Mouse (Mus musculus) forebrain, embryonic 13.5 days (tissue): ENCODE results near the gene Dcps. TPM values are rescaled to one million over a fixed set of nuclear protein-coding genes. Genes with fewer than 3 reads are reported as not detected.
"Not testable (repeated sequence)": the region's sequence is repeated elsewhere in the genome, so short reads cannot be mapped to it uniquely, and the experiment has no call there.

Experiments used
- ATAC-seq: fragments of 200-750 bp; cut with Nextera tagmentation; 2 replicates; pipeline ENCODE4 v1.8.0; 2017
- H3K27ac ChIP-seq: fragments of 300-500 bp; sonication (generic); 2 replicates; pipeline ENCODE4 v1.5.1; 2015; ENCODE audit warnings: inconsistent platforms, mild to moderate bottlenecking, moderate library complexity
- H3K27me3 ChIP-seq: fragments of 300-500 bp; sonication (generic); 2 replicates; pipeline ENCODE4 v1.6.1; 2015; ENCODE audit warnings: mild to moderate bottlenecking, inconsistent platforms
- H3K36me3 ChIP-seq: fragments of 300-500 bp; sonication (generic); 2 replicates; pipeline ENCODE4 v1.6.1; 2015; ENCODE audit warnings: mild to moderate bottlenecking, inconsistent platforms; ENCODE audit not compliant: poor library complexity, severe bottlenecking
- H3K4me1 ChIP-seq: fragments of 300-500 bp; sonication (generic); 2 replicates; pipeline ENCODE4 v1.6.1; 2015; ENCODE audit warnings: inconsistent platforms
- H3K4me2 ChIP-seq: fragments of 300-500 bp; sonication (generic); 2 replicates; pipeline ENCODE4 v1.6.1; 2015; ENCODE audit warnings: inconsistent platforms, mild to moderate bottlenecking, moderate library complexity
- H3K4me3 ChIP-seq: fragments of 300-500 bp; sonication (generic); 2 replicates; pipeline ENCODE4 v1.5.1; 2015; ENCODE audit warnings: mild to moderate bottlenecking, inconsistent platforms
- H3K9ac ChIP-seq: fragments of 300-500 bp; sonication (generic); 2 replicates; pipeline ENCODE4 v1.6.1; 2015; ENCODE audit warnings: mild to moderate bottlenecking, inconsistent platforms
- H3K9me3 ChIP-seq: fragments of 300-500 bp; sonication (generic); replicated peaks from 2 replicates; pipeline ENCODE4 v1.6.1; 2016; ENCODE audit warnings: inconsistent platforms
- WGBS: fragments of 180-500 bp; shearing (Covaris S2); methylation state at CpG from one replicate; pipeline ENCODE4 v1.1.7; 2015; 5-methylcytosine and 5-hydroxymethylcytosine counted together
- polyA plus RNA-seq: library from polyadenylated mRNA; unstranded; fragments of >200 nt; fragmentation: Nextera tagmentation; extraction: Ambion mirVana; gene quantifications from 2 replicates; pipeline ENCODE4 v1.2.1, GENCODE M21; 2015

The Dcps gene
- polyA plus RNA-seq, 1 experiment from 2014 or later: 94.4 TPM

GRCm38 (mm10) chr9:35147261-35147660 is 28.6 kb downstream of the Dcps start:
- ATAC-seq, H3K4me2 ChIP-seq, H3K27me3 ChIP-seq, H3K36me3 ChIP-seq, H3K27ac ChIP-seq, H3K9ac ChIP-seq, H3K4me1 ChIP-seq, H3K9me3 ChIP-seq, H3K4me3 ChIP-seq: not testable (repeated sequence)
- 96% methylated on average over 14 of the region's 14 CpGs for WGBS

GRCm38 (mm10) chr9:35145829-35146228 is 30.0 kb downstream of the Dcps start:
- no peak overlapping the region for H3K9ac ChIP-seq
- ATAC-seq: no peak
- H3K4me3 ChIP-seq: no peak overlapping the region
- no peaks in the 10 kb centered on the region for H3K27me3 ChIP-seq
- no peak overlapping the region for H3K27ac ChIP-seq
- H3K4me1 ChIP-seq: no peaks in the 10 kb centered on the region
- WGBS: 92% methylated on average over 1 of the region's 1 CpGs
- no peaks in the 10 kb centered on the region for H3K36me3 ChIP-seq
- no peaks in the 10 kb centered on the region for H3K9me3 ChIP-seq
- no peak overlapping the region for H3K4me2 ChIP-seq

DNA sequence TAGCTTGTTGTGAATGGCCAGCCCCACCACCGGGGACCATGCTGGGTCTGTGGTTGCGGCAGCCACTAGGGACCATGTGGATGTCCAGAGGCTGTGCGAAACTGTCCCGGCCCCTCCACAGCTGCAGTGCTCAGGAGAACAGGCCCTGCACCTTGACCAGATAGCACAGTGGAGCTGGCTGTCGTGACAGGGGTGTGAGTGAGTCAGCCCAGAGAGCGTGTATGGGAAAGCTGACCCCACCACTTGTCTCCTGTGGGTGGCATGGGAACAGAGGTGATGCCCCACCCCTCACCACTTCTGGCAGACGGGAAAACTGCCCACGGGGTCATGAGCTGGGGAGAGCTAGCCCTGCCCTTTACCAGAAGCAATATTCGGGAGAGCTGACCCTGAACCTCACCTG is 30.7 kb downstream of the Dcps start:
- H3K27ac ChIP-seq: no peak overlapping the region
- H3K36me3 ChIP-seq: no peaks in the 10 kb centered on the region
- 92% methylated on average over 9 of the region's 9 CpGs for WGBS
- H3K9me3 ChIP-seq: no peaks in the 10 kb centered on the region
- no peak overlapping the region for H3K4me3 ChIP-seq
- H3K27me3 ChIP-seq: no peaks in the 10 kb centered on the region
- no peak overlapping the region for H3K9ac ChIP-seq
- H3K4me2 ChIP-seq: no peak overlapping the region
- no peaks in the 10 kb centered on the region for H3K4me1 ChIP-seq
- no peak for ATAC-seq

- Histone ChIP-seq H3K4me1 (no peaks in the 10 kb centered on the region), H3K9ac (no peak overlapping the region), H3K4me3 (no peak overlapping the region), H3K9me3 (no peaks in the 10 kb centered on the region), H3K27ac (no peak overlapping the region), H3K4me2 (no peak overlapping the region), H3K27me3 (no peaks in the 10 kb centered on the region), H3K36me3 (no peaks in the 10 kb centered on the region)
- no peak for ATAC-seq
- WGBS: 90% methylated on average over 2 of the region's 2 CpGs
Observed at GRCm38 (mm10) chr9:35142221-35142620, 33.6 kb downstream of the Dcps start.

DNA sequence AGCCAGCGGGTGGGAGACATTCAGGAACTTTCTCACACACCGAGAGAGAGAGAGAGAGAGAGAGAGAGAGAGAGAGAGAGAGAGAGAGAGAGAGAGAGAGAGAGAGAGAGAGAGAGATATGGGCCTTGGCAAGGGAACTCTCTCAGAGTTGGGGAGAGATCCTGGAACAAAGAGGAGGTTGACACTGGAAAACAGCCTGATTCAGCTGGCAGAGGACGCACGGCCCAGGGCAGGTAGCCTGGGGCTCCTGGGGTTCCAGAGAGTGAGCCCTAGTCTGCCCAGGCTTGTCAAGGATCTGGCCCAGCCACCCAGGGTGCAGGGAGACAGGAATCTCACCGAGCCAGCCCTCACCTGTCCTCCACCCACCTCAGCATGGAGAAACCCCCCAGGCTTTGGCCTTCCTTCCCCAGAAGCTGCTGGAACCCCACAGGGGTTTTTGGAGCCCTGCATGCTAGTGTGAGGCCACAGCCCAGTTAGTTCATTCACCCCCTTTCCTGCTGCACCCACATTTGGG is 36.6 kb downstream of the Dcps start:
- Histone ChIP-seq H3K4me2 (no peak overlapping the region), H3K9ac (no peak overlapping the region), H3K4me1 (no peaks in the 10 kb centered on the region), H3K27ac (no peak overlapping the region), H3K4me3 (no peak overlapping the region), H3K36me3 (peaks cover 11% of the 10 kb centered on the region), H3K27me3 (no peaks in the 10 kb centered on the region), H3K9me3 (no peaks in the 10 kb centered on the region)
- 73% methylated on average over 5 of the region's 5 CpGs for WGBS
- ATAC-seq: no peak

DNA sequence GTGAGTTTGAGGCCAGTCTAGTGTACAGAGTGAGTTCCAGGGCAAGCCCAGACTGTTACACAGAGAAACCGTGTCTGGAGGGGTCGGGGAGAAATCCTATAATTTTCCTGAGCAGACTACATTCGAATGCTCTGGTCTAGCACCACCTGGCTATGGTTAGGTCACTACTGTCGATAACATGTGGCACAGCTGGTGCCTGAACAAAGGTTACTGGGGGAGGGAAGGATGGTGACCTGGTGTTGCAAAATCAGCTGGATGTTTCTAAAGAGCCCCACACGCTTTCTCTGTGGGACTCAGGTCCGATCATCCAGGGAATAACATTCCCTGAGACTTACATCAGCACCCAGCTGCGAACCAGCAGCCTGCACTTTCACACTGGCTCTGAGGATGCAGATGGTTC is 37.8 kb downstream of the Dcps start:
- Histone ChIP-seq H3K27ac (no peak overlapping the region), H3K9me3 (no peaks in the 10 kb centered on the region), H3K36me3 (peaks cover 11% of the 10 kb centered on the region), H3K4me2 (no peak overlapping the region), H3K4me3 (no peak overlapping the region), H3K27me3 (no peaks in the 10 kb centered on the region), H3K4me1 (no peaks in the 10 kb centered on the region), H3K9ac (no peak overlapping the region)
- ATAC-seq: no peak
- WGBS: 83% methylated on average over 7 of the region's 7 CpGs

DNA sequence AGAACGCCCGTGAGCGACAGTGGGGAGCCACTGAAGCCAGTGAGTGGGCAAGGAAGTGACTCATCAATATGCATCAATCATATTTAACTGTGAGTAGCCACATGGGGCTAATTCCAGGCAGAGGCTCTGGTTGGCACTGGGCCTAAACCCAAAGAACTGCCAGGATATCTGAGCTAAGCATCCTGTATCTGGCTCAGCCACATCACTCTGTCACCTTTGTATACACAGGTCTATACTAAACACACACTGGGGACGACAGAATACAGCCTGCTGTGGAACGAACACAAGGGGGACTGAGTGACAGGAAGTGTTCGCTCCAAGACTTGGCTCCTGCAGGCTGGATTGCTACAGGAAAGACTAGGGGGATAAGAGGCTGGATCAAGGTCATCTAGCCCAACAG is 40.3 kb downstream of the Dcps start:
- no peaks in the 10 kb centered on the region for H3K4me1 ChIP-seq
- no peak for ATAC-seq
- no peaks in the 10 kb centered on the region for H3K9me3 ChIP-seq
- H3K9ac ChIP-seq: no peak overlapping the region
- H3K27ac ChIP-seq: no peak overlapping the region
- H3K4me2 ChIP-seq: no peak overlapping the region
- 78% methylated on average over 6 of the region's 6 CpGs for WGBS
- H3K36me3 ChIP-seq: peaks cover 11% of the 10 kb centered on the region
- H3K27me3 ChIP-seq: no peaks in the 10 kb centered on the region
- H3K4me3 ChIP-seq: no peak overlapping the region

DNA sequence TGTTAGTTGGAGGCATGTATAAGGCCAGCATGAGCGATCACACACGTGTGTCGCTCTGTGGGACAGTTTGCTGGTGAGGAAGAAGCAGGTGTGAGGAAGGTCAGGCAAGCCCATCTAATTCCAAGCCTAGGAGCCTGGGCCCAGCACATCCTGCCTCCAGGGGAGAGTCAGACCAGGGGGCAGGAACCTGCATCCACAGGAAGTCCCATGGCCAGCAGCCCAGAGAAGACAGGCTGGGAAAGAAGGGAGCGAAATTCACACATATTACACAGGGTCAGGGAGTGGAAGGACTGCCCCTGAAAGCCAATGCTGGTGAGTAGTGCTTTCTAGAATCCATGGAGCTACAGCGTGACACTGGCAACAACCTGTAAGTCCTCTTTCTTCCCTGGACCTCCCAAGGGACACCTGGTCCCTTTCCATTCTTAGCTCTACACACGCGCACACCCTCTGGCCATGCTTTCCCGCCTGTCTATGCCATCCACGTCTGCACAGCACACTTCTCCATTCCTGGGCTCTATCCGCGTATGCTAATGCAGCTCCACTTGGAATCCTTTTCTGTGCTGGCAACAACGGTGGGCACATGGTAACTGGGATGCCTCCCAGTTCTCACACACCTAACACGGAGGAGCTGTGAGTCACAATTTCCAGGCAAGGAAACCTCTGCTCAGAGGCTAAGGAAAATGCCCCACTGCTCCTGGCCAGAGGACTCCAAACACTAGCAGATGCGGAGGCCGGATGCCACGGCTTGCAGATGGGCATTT is 44.0 kb downstream of the Dcps start:
- no peaks in the 10 kb centered on the region for H3K9me3 ChIP-seq
- no peak overlapping the region for H3K4me2 ChIP-seq
- ATAC-seq: peak; percentile 58; the same call in 1 of the 2 replicates
- H3K4me1 ChIP-seq: no peaks in the 10 kb centered on the region
- no peak overlapping the region for H3K4me3 ChIP-seq
- H3K27me3 ChIP-seq: no peaks in the 10 kb centered on the region
- peaks cover 32% of the 10 kb centered on the region for H3K36me3 ChIP-seq
- H3K9ac ChIP-seq: no peak overlapping the region
- no peak overlapping the region for H3K27ac ChIP-seq
- 90% methylated on average over 16 of the region's 16 CpGs for WGBS

- H3K9ac ChIP-seq: no peak overlapping the region
- WGBS: 91% methylated on average over 9 of the region's 9 CpGs
- H3K4me1 ChIP-seq: no peaks in the 10 kb centered on the region
- no peak overlapping the region for H3K4me2 ChIP-seq
- no peak for ATAC-seq
- H3K36me3 ChIP-seq: peaks cover 38% of the 10 kb centered on the region
- no peaks in the 10 kb centered on the region for H3K27me3 ChIP-seq
- no peaks in the 10 kb centered on the region for H3K9me3 ChIP-seq
- no peak overlapping the region for H3K4me3 ChIP-seq
- H3K27ac ChIP-seq: no peak overlapping the region
Observed at GRCm38 (mm10) chr9:35128995-35129418, 46.9 kb downstream of the Dcps start.

- no peak overlapping the region for H3K27ac ChIP-seq
- no peak overlapping the region for H3K4me3 ChIP-seq
- WGBS: 91% methylated on average over 3 of the region's 3 CpGs
- no peaks in the 10 kb centered on the region for H3K4me1 ChIP-seq
- no peaks in the 10 kb centered on the region for H3K27me3 ChIP-seq
- ATAC-seq: no peak
- H3K9ac ChIP-seq: no peak overlapping the region
- H3K9me3 ChIP-seq: no peaks in the 10 kb centered on the region
- peaks cover 42% of the 10 kb centered on the region for H3K36me3 ChIP-seq
- no peak overlapping the region for H3K4me2 ChIP-seq
Observed at GRCm38 (mm10) chr9:35128564-35128963, 47.3 kb downstream of the Dcps start.

- Histone ChIP-seq H3K4me3 (no peak overlapping the region), H3K4me2 (no peak overlapping the region), H3K27ac (no peak overlapping the region), H3K4me1 (no peaks in the 10 kb centered on the region), H3K9me3 (no peaks in the 10 kb centered on the region), H3K9ac (no peak overlapping the region), H3K27me3 (no peaks in the 10 kb centered on the region), H3K36me3 (peaks cover 47% of the 10 kb centered on the region)
- ATAC-seq: no peak
- 90% methylated on average over 5 of the region's 5 CpGs for WGBS
Observed at GRCm38 (mm10) chr9:35127561-35127960, 48.3 kb downstream of the Dcps start.

- Histone ChIP-seq H3K27me3 (no peaks in the 10 kb centered on the region), H3K4me3 (no peak overlapping the region), H3K4me2 (no peak overlapping the region), H3K36me3 (peaks cover 50% of the 10 kb centered on the region), H3K27ac (no peak overlapping the region), H3K9me3 (no peaks in the 10 kb centered on the region), H3K4me1 (no peaks in the 10 kb centered on the region), H3K9ac (no peak overlapping the region)
- no peak for ATAC-seq
- WGBS: 88% methylated on average over 6 of the region's 6 CpGs
Observed at GRCm38 (mm10) chr9:35127147-35127546, 48.7 kb downstream of the Dcps start.

- H3K9ac ChIP-seq: no peak overlapping the region
- H3K4me2 ChIP-seq: no peak overlapping the region
- peaks cover 45% of the 10 kb centered on the region for H3K36me3 ChIP-seq
- no peaks in the 10 kb centered on the region for H3K4me1 ChIP-seq
- 91% methylated on average over 8 of the region's 8 CpGs for WGBS
- no peak for ATAC-seq
- no peaks in the 10 kb centered on the region for H3K9me3 ChIP-seq
- no peak overlapping the region for H3K4me3 ChIP-seq
- H3K27me3 ChIP-seq: no peaks in the 10 kb centered on the region
- H3K27ac ChIP-seq: no peak overlapping the region
Observed at GRCm38 (mm10) chr9:35124678-35124955, 51.2 kb downstream of the Dcps start.
